Mouse (Mus musculus) stomach, postnatal 0 days (tissue): ENCODE results near the gene Birc2.

Source experiments
- CTCF ChIP-seq: IDR thresholded peaks from 2 replicates; pipeline ENCODE4 v1.5.1; 2016; ENCODE audit warnings: antibody characterized with exemption, low read depth, mild to moderate bottlenecking, moderate library complexity
- EP300 ChIP-seq: optimal IDR thresholded peaks from 2 replicates; pipeline ENCODE3; 2016; ENCODE audit warnings: antibody characterized with exemption

- no peak for TF ChIP-seq CTCF
- TF ChIP-seq EP300: no peak
These were observed 51.5 kb downstream of the Birc2 start for GRCm38 (mm10) chr9:7785396-7785795.
